Mouse (Mus musculus): ENCODE measurements at regions not wholly inside any gene's neighbourhood (a gene's known extent, or its start where the extent isn't known, plus 50 kb on each side); places are given as distances from the start of the nearest gene placed in this dataset.

DNA sequence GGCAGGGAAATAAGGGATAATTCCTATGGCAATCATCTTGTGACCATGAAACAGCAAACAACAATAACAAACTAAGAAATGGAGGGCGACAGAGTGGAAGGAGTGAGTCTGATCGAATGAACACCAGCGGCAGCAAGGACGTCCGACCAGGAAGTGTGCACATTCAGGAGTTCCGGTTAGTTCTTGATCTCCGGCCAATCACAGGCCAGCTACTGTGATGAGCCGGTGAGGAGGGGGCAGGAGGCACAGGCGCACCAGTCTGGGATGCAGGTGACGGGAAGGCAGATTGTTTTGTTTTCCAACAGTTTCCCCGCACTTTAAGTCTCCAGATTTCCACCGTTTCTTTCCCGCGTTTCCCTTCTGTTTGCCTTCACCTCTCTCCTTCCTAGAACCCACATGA lies 50.3 kb upstream of the Hunk start:
- DNase-seq (ENCODE audit: low read depth, low spot score): peak; percentile 72

DNA sequence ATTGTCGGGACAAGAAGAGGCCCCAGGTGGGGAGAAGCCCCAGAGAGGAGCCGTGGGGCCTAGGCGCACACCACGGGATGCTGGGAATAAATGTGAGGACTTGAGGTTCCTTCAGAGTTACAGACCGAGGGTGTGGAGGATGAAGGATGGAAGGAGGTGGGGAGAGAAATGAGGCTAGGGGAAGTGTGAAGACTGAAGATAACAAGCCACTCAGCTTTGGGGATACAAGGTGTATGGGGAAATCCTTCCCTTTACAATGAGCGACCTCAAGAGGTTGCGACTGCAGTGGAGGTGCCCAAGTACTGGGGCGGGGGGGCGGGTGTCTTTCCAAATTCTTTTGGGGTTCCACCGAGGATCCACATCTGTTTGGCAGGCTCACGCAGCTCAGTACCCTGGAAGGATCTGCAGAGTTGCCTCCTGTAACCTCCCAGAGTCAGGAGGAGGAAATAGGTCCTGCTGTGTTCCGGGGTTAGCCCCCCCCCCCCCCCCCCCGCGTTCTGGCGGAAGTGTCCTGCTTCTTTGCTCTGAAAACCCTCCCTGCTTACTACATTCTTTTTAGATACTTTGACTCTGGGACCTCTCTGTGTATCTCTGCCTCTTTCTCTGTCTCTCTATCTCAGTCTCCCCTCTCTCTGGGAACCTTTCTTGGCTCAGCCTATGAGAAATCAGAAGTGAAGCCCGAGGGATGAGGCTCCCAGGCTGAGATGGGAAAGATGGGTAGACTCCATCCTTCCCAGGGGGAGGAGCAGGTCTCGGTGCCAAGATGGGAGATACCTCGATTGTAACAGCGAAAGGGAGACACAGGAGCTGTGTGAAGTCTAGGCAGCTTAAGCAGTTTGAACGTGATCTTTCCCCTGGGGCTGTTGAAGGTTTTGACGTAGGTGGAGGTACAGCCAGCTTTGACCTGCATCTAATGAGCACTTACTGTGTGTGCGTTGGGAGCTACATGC lies 49.8 kb upstream of the Scaf4 start:
- no peak for DNase-seq (ENCODE audit: low read depth, low spot score)
